8 mouse cellular contexts compared by ENCODE assay signal in the genomic region with DNA sequence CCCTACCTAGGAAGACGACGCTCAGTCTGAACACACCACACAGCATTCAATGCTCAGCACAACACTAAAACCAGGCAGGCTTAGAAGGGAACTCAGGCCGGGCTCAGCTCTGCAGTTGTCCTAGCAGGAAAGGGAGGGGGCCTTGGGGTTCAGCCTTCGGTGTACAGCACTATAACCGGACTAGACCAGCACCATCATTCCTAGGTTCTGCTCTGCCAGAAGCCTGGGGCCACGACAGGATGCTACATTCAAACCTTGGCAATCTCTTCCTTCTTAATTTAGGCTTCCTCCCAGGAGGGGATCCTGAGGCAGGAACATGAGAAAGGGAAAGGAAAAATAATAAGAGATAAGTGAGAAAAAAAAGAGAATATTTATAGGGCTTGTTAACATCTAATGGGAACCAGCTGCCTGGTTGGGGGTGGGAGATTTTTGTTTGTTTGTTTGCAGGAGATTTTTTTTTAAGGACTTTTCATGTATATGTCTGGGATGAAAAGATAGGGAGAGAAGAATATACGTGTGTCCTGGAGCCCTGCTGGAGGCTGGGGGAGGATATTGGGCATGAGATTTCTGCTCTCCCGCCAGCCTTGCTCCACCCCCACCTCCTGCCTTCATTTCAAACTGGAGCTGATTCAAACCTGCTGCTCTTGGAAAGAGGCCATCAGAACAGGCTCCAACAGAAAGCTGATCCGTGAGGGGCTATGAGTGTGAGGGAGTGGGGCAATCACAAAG.
DNase-seq lines count a peak whose midpoint lies in the region; ATAC-seq lines count a peak whose summit lies in the region.

No protein-coding gene starts in this region.

- peak; percentile 87 for ATAC-seq in forebrain, embryonic 16.5 days

- H3K36me3 ChIP-seq in forebrain, embryonic 16.5 days (ENCODE audit: control insufficient read depth, insufficient read depth), result no peaks in the 10 kb centered on the region

- no peak overlapping the region for H3K4me3 ChIP-seq in forebrain, embryonic 16.5 days (replicated peaks; ENCODE audit: low read length)

- intact Hi-C loops in heart, postnatal 14 days (cut with DNase I), result loop anchor here (5.0 kb wide), 1 partner anchor 75 kb away; the partner anchor contains the start of gene Boc

- no peaks in the 10 kb centered on the region for H3K27me3 ChIP-seq in forebrain, embryonic 16.5 days (replicated peaks; ENCODE audit: control insufficient read depth, insufficient read depth, low read length)

- peak overlapping the region; percentile 21 for H3K4me2 ChIP-seq in forebrain, embryonic 16.5 days (ENCODE audit: low read length)

- peaks cover 22% of the 10 kb centered on the region for H3K4me1 ChIP-seq in forebrain, embryonic 16.5 days (replicated peaks; ENCODE audit: control insufficient read depth, insufficient read depth, low read length)

- no peaks in the 10 kb centered on the region for H3K9me3 ChIP-seq in forebrain, embryonic 16.5 days (ENCODE audit: control insufficient read depth, low read length)

- H3K27ac ChIP-seq in forebrain, embryonic 16.5 days (ENCODE audit: low read length), result peak overlapping the region; percentile 84

- peak overlapping the region; percentile 39; the same call in 1 of the 2 replicates for H3K9ac ChIP-seq in forebrain, embryonic 16.5 days (replicated peaks; ENCODE audit: low read depth, low read length)

- DNase-seq in urinary bladder, postnatal 14 days (ENCODE audit: low spot score), result peak; percentile 64
- no peak for DNase-seq in urinary bladder, adult 2 months (ENCODE audit: low spot score)
- DNase-seq in heart, postnatal 14 days, result peak; percentile 54 to 60
- peak; percentile 58 to 64 for DNase-seq in kidney, postnatal 25 days
- peak; percentile 77 for DNase-seq in lung, postnatal 10 days
- DNase-seq in right cerebral cortex, postnatal 4 days, result peak; percentile 33
- no peak for DNase-seq in spleen, adult 12 weeks (ENCODE audit: low spot score)

- WGBS in forebrain, embryonic 16.5 days, result 8% methylated on average over 9 of the region's 9 CpGs

Comparison
In these comparisons a context has a peak if more than half of its experiments do, and no peak if none do; other contexts are left out.
1. DNase-seq: peak in urinary bladder, postnatal 14 days (single experiment), heart, postnatal 14 days (2 of 2), kidney, postnatal 25 days (2 of 2), lung, postnatal 10 days (single experiment) and right cerebral cortex, postnatal 4 days (single experiment); none in urinary bladder, adult 2 months (single experiment) and spleen, adult 12 weeks (single experiment).